Mouse (Mus musculus) CH12F3 (cell line): ENCODE measurements around the gene Eps8.
"Not testable (repeated sequence)": the region's sequence is repeated elsewhere in the genome, so short reads cannot be mapped to it uniquely, and the experiment has no call there.

Experiments used
- in situ Hi-C: fragments of 300-500 bp; cut with MboI; formaldehyde crosslinking; loops from 2 replicates; pipeline ENCODE4 v1.14.3; 2020; ENCODE audit warnings: low sequenced_read_pairs

The Eps8 gene

GRCm38 (mm10) chr6:137491659-137492058, 163.0 kb downstream of the Eps8 start:
- in situ Hi-C loops: no loop called here

- in situ Hi-C loops: no loop called here
Observed at GRCm38 (mm10) chr6:137490115-137490514, 164.6 kb downstream of the Eps8 start.

GRCm38 (mm10) chr6:137487443-137487842, 167.2 kb downstream of the Eps8 start:
- in situ Hi-C loops: no loop called here

DNA sequence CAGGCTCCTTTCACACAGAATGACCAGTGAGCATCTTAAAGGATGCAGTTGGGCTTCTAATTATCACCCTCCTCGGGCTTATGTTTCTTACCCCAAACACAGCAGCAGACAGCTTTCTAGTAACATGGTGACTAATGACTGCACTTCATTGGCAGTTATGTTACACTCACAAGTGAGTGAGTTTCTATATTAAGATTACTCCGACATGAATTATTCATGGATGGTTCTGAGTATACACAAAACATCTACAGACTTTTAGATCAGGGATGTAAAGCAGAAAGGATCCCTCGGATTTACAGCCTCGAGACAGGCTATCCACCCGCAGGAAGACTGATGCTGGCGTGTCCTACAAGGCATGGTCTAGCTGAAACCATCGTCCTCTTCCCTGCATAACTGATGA, 171.8 kb downstream of the Eps8 start:
- in situ Hi-C loops: no loop called here

DNA sequence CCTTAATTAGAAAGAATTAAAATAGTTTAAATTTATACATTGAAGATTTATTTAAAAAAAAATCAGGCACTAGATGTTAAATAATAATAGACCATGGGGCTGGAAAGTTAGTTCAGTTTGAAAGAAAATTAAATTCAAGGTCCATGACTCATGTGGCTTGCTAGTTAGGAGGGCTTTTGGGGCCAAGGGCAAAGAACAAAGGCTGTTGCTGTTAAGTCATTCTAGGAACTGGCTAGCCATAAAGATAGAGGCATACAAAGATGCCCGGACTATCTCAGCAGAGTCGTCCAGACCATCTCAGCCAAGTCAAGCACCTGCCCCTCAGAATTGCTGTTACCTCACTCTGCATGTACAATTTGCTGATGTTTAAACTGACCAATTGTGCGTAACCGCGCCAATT, 179.0 kb downstream of the Eps8 start:
- in situ Hi-C loops: not testable (repeated sequence)

GRCm38 (mm10) chr6:137473433-137473832, 181.2 kb downstream of the Eps8 start:
- in situ Hi-C loops: no loop called here

GRCm38 (mm10) chr6:137472129-137472528, 182.5 kb downstream of the Eps8 start:
- in situ Hi-C loops: no loop called here

GRCm38 (mm10) chr6:137470901-137471598, 183.6 kb downstream of the Eps8 start:
- in situ Hi-C loops: no loop called here

DNA sequence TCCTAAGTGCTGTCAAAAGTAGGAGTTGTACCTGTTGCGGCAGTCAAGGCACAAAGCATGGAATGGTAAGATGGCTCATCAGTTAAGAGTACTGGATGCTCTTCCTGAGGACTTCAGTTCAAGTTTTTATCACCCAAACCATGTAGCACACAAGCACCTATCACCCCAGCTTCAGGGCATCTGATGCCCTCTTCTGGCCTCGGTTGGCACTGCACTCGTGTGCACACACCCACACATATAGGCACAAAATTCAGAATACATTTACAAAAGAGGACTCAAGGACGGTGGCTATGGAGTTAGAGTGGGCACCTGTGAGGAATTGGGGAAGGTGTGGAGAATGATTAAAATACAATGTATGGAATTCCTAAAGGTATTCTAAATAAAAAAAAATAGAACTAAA, 185.1 kb downstream of the Eps8 start:
- in situ Hi-C loops: no loop called here

GRCm38 (mm10) chr6:137467696-137468095, 187.0 kb downstream of the Eps8 start:
- in situ Hi-C loops: no loop called here

DNA sequence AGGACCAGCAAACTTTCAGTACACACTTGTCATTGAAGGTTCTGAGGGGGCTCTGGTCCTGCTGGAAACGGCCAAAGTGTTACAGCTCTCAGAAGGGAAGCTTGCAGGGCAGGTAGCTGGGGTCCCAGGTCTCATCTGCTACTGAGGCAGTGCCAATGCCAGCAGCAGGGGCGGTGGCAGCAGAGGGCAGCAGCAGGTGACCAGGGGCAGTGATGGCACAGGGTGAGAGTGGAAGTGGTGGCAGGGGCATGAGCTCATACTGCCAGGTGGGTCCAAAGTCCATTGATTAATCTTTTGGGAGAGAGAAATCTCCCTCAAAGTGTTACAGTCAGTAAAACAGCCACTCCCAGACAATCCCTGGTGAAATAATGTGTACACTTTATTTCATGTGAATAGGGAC, 188.4 kb downstream of the Eps8 start:
- in situ Hi-C loops: no loop called here

DNA sequence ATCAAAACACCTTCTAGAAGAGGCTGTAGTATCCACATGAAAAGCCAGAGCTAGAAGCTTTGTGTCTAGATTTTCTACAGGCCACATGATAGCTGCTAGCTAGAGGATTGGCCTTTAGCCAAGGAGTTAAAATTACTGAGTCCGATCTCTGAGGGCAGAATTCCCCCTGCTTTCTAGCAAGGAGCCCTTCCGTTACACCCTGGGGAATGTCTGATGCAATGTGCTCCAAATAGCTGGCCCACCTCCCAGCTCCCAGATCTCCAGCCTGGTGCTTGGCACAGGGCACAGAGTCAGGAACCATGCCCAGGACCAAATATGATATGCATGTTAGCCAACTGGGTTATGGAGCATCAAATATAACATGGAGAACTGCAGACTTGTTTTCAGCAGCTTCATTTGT, 189.4 kb downstream of the Eps8 start:
- in situ Hi-C loops: no loop called here

GRCm38 (mm10) chr6:137463771-137464170, 190.9 kb downstream of the Eps8 start:
- in situ Hi-C loops: no loop called here

- in situ Hi-C loops: no loop called here
Observed at GRCm38 (mm10) chr6:137458136-137458535, 196.5 kb downstream of the Eps8 start.

DNA sequence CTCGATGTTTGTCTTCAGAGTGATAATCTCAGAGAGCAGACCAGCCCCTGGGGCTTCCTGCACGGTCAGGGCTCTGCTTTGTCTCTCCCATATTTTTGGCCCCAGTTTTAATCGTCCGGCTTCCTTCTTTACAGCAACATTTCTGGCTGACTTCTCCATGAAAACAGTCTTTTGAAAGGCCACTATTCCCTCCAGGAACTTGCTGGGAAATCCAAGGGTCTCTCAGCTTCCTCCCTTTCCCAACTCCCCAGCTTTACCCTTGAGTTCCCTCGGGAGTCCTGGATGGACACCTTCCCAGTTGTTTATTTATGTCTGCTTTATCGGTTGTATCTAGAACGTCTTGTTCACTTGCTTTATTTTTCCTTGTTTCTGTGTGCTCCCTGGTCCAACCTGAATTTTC, 197.5 kb downstream of the Eps8 start:
- in situ Hi-C loops: no loop called here

DNA sequence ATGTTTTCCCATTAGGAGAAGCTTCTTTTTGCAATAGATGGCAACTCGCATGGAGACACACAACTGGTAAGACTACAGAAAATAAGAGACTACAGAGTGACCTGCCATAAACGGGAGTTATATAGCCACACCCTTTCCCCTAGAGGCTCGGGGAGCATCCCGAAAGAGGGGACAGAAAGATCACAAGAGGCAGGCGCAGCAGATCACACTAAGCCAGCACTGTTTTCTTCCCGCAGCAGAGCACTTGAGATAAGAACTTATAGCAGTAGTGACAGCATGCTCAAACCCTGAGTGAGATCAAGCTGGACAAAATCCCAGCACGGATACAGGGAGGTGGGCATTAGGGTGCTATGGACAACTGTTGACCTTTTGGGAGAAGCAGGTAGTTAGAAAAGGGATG, 198.6 kb downstream of the Eps8 start:
- in situ Hi-C loops: no loop called here

DNA sequence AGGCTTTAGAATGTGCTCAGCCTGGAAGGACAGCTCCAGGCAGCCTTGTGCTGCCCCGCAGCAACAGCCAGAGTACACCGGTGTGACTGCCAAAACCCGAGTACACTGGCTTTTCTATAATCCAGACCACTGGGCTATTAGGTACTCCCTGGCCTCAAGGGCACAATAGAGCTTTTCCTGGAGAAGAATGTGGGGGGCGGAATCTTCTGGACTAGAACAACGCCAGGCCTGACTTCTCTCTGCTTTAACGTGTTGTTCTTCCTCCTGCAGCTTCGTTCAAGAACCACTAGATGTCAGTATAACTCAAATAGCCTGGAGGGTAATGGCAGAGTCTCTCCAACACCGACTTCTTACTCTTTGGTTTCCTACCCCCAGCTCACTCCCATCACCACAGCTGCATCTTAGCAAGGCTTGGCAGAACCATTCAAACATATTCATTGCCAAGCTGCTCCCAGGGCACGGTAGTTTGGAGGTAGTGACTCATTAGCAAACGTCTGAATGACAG, 199.1 kb downstream of the Eps8 start:
- in situ Hi-C loops: no loop called here

GRCm38 (mm10) chr6:137446116-137446515, 208.6 kb downstream of the Eps8 start:
- in situ Hi-C loops: not testable (repeated sequence)

DNA sequence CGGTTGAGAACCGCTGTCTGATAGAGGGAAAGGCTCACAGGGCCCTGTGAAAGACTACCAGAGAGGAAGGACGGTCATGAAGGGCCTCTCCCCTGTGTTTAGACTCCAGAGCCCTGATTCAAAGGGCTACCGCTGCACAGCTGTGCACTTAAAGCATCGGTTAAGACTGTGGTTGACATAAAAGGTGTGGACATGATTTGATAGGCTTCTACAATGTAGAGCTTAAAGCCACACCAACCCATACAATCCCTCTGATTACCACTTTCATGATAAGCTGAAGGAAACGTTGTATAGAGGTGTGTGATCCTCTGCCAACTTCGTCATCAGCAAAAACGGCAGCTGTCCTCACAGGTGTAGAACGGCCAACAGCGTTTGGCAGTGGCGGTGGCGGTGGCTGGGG, 211.6 kb downstream of the Eps8 start:
- in situ Hi-C loops: no loop called here

DNA sequence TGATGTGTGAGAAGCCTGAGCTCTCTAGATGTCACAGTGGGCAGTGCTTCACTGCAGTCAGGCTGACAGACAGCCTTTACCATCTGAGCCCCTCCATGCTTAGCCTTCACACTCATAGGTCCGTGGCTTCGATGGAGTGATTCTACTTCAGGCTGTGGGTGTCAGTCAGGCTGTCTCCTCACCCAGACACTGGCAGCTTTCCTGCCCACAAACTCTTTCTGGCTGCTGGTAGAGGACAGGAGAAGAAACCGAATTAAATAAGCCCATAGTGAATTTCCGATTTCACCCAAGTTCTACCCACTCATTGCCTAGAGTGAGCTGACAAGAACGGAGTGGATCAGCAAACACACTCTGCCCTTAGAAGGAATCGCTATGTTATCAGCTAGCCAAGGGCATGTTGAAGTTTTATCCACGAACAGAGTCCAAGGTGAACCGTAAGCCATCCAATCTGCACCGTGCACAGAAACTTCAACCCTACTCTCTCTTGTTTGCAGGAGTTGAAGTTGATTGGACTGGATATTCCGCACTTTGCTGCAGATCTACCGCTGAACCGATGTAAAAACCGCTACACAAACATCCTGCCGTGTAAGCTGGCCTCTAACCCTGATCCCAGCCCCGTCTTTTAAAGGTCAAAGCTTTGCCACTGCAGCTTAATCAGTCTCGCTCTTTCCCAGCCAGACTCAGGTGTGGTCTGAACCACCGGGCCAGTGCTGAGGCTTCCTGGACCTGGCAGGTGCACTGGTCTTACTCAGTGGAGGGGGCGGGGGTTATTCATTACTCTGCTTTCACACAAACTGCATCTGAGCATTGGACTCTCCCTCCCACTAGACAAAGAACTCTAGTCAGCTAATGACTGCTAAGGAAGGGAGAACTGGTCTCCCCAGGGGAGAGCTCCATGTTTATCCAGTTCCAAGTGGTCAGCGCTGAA, 213.9 kb downstream of the Eps8 start:
- in situ Hi-C loops: no loop called here

- in situ Hi-C loops: no loop called here
Observed at GRCm38 (mm10) chr6:137437902-137438580, 216.6 kb downstream of the Eps8 start.
